Mouse (Mus musculus) lung, postnatal 14 days (tissue): Measurements from ENCODE around the gene Ap5z1.

Experiments
- DNase-seq: peaks from one replicate; pipeline ENCODE4 v3.0.0; 2021

The Ap5z1 gene

GRCm38 (mm10) chr5:142463461-142464454, at the start of gene Ap5z1:
TSS of gene Ap5z1 (plus strand) at chr5:142463944.
- peak; percentile 92 for DNase-seq

- no peak for DNase-seq
Measured at GRCm38 (mm10) chr5:142415401-142415800, 48.3 kb upstream of the Ap5z1 start.

- DNase-seq: no peak
Measured at GRCm38 (mm10) chr5:142416070-142416775, 47.5 kb upstream of the Ap5z1 start.

- DNase-seq: no peak
Measured at GRCm38 (mm10) chr5:142417104-142417503, 46.6 kb upstream of the Ap5z1 start.

- no peak for DNase-seq
Measured at GRCm38 (mm10) chr5:142417876-142418275, 45.9 kb upstream of the Ap5z1 start.

- DNase-seq: no peak
Measured at GRCm38 (mm10) chr5:142418419-142418818, 45.3 kb upstream of the Ap5z1 start.

GRCm38 (mm10) chr5:142420317-142420716, 43.4 kb upstream of the Ap5z1 start:
- DNase-seq: no peak

GRCm38 (mm10) chr5:142420920-142421319, 42.8 kb upstream of the Ap5z1 start:
- no peak for DNase-seq

GRCm38 (mm10) chr5:142421886-142422285, 41.9 kb upstream of the Ap5z1 start:
- DNase-seq: no peak

- DNase-seq: no peak
Measured at GRCm38 (mm10) chr5:142423141-142423540, 40.6 kb upstream of the Ap5z1 start.

GRCm38 (mm10) chr5:142423701-142424100, 40.0 kb upstream of the Ap5z1 start:
- no peak for DNase-seq

GRCm38 (mm10) chr5:142424627-142425349, 39.0 kb upstream of the Ap5z1 start:
- DNase-seq: peak; percentile 75

GRCm38 (mm10) chr5:142426476-142426875, 37.3 kb upstream of the Ap5z1 start:
- DNase-seq: no peak

- no peak for DNase-seq
Measured at GRCm38 (mm10) chr5:142427876-142428275, 35.9 kb upstream of the Ap5z1 start.

GRCm38 (mm10) chr5:142428691-142429090, 35.1 kb upstream of the Ap5z1 start:
- DNase-seq: no peak

GRCm38 (mm10) chr5:142431029-142431428, 32.7 kb upstream of the Ap5z1 start:
- DNase-seq: no peak

GRCm38 (mm10) chr5:142431811-142432434, 31.8 kb upstream of the Ap5z1 start:
- DNase-seq: peak; percentile 62

- DNase-seq: no peak
Measured at GRCm38 (mm10) chr5:142432695-142433094, 31.0 kb upstream of the Ap5z1 start.

- DNase-seq: no peak
Measured at GRCm38 (mm10) chr5:142434052-142434451, 29.7 kb upstream of the Ap5z1 start.

GRCm38 (mm10) chr5:142435736-142436135, 28.0 kb upstream of the Ap5z1 start:
- DNase-seq: no peak

GRCm38 (mm10) chr5:142438380-142438938, 25.3 kb upstream of the Ap5z1 start:
- no peak for DNase-seq

- no peak for DNase-seq
Measured at GRCm38 (mm10) chr5:142439911-142440432, 23.8 kb upstream of the Ap5z1 start.
